Mouse (Mus musculus): ENCODE data around the gene Fbp1. TPM values are rescaled to one million over a fixed set of nuclear protein-coding genes. Genes with fewer than 3 reads are reported as not detected.
A peak's percentile ranks its signal among the peaks of the same experiment; 100 is the strongest.

The Fbp1 gene
- polyA plus RNA-seq, 1 experiment from 2014 or later, result 0.19 TPM

DNA sequence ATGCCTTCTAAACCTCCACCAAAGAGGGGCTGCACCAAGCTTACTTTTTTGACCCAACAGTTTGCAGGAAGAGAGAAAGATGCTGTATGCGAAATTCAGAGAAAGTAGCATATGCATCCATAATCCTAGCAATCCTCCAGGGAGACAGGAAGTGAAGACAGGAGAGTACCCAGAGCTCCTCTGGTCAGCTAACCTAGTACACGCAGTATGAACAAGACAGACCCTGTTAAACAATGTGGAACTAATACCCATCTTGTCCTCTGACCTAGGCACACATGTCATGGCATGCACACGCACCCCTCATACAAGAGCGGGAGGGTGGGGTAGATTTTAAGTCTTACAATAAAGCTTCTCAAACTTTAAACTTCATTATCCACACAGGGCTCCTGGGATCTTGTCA, 22.1 kb upstream of the Fbp1 start:
- Histone ChIP-seq H3K27me3 (no peaks in the 10 kb centered on the region), H3K4me1 (peaks cover 6% of the 10 kb centered on the region), H3K9me3 (replicated peaks) (no peaks in the 10 kb centered on the region), H3K4me3 (no peak overlapping the region), H3K9ac (no peak overlapping the region), H3K36me3 (no peaks in the 10 kb centered on the region), H3K27ac (no peak overlapping the region), H3K4me2 (replicated peaks) (no peak overlapping the region)
- no peak for ATAC-seq (ENCODE audit: low FRiP score)
- 89% methylated on average over 4 of the region's 4 CpGs for WGBS

DNA sequence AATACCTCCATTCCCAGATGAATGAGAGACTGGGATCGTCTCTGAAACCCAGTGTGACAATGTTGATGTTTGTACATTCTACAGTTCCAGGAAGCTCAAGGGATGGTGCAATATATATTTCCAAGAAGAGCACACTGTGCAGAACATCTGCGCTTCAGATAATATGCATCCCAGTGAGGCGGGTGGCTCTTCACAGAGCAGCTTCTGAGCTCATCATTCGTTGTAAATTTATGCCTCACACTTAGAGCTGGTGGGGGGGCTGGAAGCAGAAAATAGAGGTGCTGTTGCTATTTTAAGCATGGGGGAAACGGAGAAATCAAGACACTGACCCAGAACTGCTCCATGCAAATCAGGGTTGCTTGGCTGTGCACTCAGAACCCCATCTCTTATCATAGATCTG, 21.7 kb upstream of the Fbp1 start:
- no peak overlapping the region for H3K9ac ChIP-seq
- ATAC-seq (ENCODE audit: low FRiP score), result no peak
- no peak overlapping the region for H3K27ac ChIP-seq
- H3K36me3 ChIP-seq, result no peaks in the 10 kb centered on the region
- 76% methylated on average over 5 of the region's 5 CpGs for WGBS
- H3K4me1 ChIP-seq, result peaks cover 6% of the 10 kb centered on the region
- H3K4me3 ChIP-seq, result no peak overlapping the region
- no peaks in the 10 kb centered on the region for H3K9me3 ChIP-seq (replicated peaks)
- no peaks in the 10 kb centered on the region for H3K27me3 ChIP-seq
- no peak overlapping the region for H3K4me2 ChIP-seq (replicated peaks)

DNA sequence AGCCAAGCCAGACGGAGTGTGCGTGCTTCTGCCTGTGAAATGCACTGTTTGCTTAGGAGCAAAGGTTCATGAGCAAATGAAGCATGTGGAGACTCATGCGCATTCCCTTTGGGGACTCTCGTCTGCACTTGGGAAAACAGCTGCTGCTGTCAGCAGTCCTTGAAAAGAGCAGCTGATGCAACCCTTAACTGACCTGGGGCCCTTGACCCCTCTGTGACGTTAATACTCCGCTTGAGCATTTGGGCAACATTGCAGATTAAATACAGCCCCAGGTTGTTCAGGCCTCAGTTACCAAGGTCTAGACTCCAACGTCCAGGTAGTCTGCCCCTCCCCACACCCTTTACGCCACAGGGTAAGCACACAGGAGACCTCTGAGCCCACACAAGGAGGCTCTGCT, 20.1 kb upstream of the Fbp1 start:
- WGBS, result 31% methylated on average over 8 of the region's 8 CpGs
- no peak overlapping the region for H3K4me3 ChIP-seq
- no peaks in the 10 kb centered on the region for H3K9me3 ChIP-seq (replicated peaks)
- H3K4me1 ChIP-seq, result peaks cover 6% of the 10 kb centered on the region
- no peak overlapping the region for H3K4me2 ChIP-seq (replicated peaks)
- no peak overlapping the region for H3K9ac ChIP-seq
- no peak overlapping the region for H3K27ac ChIP-seq
- H3K27me3 ChIP-seq, result no peaks in the 10 kb centered on the region
- no peaks in the 10 kb centered on the region for H3K36me3 ChIP-seq
- ATAC-seq (ENCODE audit: low FRiP score), result peak; percentile 32; the same call in 1 of the 2 replicates

DNA sequence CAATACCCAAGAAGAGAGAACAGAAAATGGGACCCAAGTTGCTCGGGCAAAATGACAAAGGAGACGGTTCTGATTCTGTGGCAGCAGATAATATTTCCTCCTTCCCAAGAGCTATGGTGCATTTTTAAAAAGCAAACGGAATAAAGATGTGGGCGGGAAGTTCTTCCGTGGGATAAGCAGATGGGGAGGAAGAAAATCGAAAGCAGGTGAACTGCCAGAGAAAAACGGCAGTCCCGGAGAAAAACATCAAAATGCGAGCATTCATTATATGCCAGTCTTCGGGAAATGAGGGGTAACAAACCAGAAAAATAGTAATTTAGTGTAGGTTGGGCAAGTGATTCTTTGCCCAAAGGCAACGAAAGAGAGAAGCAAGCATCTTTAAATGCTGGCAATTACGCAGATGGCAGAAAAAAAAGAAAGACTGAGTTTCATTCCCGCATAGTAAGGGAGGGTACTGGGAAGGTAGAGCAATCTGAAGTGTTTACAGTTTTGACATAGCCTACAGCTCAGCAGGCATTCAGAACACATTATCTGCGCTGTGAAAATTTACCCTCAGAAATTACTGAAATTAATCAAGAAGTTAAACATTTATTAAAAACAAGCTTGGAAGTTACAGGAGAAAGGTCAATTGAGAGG, 19.6 kb upstream of the Fbp1 start:
- no peak for ATAC-seq (ENCODE audit: low FRiP score)
- Histone ChIP-seq H3K36me3 (no peaks in the 10 kb centered on the region), H3K4me1 (peaks cover 6% of the 10 kb centered on the region), H3K4me3 (no peak overlapping the region), H3K9me3 (replicated peaks) (no peaks in the 10 kb centered on the region), H3K9ac (no peak overlapping the region), H3K4me2 (replicated peaks) (no peak overlapping the region), H3K27me3 (no peaks in the 10 kb centered on the region), H3K27ac (no peak overlapping the region)
- WGBS, result 71% methylated on average over 14 of the region's 14 CpGs

DNA sequence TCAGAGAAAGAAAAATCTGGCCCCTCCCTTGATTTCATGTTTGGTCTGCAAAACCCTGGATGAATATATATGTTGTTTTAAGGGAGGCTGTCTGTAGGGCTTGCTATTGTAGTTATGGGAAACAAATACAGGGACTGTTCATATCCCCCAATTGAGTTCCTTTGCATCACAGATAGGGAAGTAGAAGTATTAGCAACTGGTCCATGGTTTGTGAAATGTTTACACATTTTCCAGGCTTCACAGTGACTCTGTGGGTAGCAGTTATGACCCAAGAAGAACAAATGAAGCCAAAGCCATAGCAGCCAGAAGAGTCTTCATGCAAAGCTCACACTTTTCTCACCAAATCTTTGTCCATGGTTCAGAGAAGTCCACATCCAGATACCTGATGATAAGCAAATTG, 13.1 kb upstream of the Fbp1 start:
- no peaks in the 10 kb centered on the region for H3K9me3 ChIP-seq (replicated peaks)
- no peak overlapping the region for H3K4me2 ChIP-seq (replicated peaks)
- H3K27me3 ChIP-seq, result no peaks in the 10 kb centered on the region
- no peaks in the 10 kb centered on the region for H3K4me1 ChIP-seq
- no peak overlapping the region for H3K9ac ChIP-seq
- H3K4me3 ChIP-seq, result no peak overlapping the region
- no peaks in the 10 kb centered on the region for H3K36me3 ChIP-seq
- no peak for ATAC-seq (ENCODE audit: low FRiP score)
- H3K27ac ChIP-seq, result no peak overlapping the region

DNA sequence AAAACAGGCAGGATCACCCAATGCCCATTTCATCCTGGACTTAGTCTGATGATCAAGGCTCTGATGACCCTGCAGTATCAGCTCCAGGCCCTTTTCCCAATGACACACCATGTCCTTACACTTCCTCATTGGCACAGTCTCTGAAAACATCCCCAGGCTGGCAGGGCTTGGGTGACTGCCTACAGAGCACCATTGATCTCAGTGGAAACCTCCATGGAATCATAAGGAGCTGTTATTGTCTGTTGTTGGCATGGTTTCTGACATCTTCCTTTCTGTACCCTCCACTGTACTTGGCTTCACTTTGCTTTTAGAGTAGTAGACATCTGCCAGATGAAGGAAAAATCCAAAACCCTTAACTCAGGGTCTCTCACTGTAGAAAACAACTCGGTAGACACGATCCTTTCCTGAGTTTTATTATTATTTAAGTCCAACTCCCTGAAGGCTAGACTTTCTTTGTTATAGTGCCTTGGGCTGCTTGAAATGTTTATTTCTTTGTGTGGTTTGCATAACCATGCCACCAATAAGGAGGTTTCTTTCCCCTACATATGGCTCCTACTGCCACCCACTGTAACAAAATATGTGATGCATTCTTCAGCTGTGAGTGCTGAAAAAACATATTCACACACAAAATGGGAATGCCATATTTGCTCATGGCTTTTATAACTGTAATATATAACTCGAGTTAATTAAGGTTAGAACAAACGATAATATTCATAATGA, 10.0 kb upstream of the Fbp1 start:
- WGBS, result 86% methylated on average over 4 of the region's 4 CpGs
- Histone ChIP-seq H3K4me1 (peaks cover 2% of the 10 kb centered on the region; the same call in 1 of the 2 replicates), H3K9ac (no peak overlapping the region)

DNA sequence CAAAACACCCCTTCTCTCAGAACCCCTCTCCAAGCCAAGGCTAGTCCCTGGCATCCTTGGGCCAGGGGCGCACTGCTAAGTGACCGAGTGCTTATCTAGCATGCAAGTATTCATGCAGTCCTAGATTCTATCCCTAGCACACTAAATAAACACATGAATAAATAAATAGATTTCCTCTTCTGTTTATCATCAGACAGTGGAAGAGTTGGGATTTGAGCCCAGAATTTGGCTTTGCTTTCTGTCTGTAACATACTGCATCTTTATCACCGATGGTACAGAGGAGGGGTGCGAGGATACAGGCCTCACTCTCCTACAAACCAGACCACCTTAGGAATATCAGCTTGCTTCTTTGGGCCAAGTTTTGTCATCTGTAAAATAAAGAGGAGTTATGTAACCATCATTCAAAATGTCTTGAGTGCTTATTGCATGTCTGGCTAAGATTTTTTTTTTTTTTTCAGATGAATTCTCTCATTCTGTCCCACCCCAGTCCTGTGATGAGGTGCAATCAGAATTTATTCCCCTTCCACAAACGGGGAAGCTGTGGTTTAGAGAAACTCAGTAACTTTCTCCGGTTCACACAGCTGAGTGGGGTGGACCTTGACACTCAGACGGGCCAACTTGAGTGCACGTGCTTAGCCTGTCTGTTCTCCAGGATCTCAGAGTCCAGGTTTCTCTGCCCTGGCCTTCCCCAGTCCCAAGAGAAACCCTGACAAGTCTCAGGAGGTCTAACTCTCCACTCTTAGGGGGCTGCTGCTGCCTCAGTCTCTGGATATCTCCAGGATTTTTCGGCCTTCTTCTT, 5.2 kb upstream of the Fbp1 start:
- Histone ChIP-seq H3K9me3 (replicated peaks) (no peaks in the 10 kb centered on the region), H3K4me2 (replicated peaks) (no peak overlapping the region), H3K9ac (no peak overlapping the region), H3K27me3 (peaks cover 19% of the 10 kb centered on the region), H3K27ac (no peak overlapping the region), H3K4me1 (peaks cover 2% of the 10 kb centered on the region; the same call in 1 of the 2 replicates), H3K36me3 (no peaks in the 10 kb centered on the region), H3K4me3 (no peak overlapping the region)
- 84% methylated on average over 9 of the region's 9 CpGs for WGBS
- ATAC-seq (ENCODE audit: low FRiP score), result no peak

More for the DNA sequence above, 10.0 kb upstream of the Fbp1 start:
- H3K9me3 ChIP-seq (replicated peaks), result no peaks in the 10 kb centered on the region
- no peaks in the 10 kb centered on the region for H3K27me3 ChIP-seq
- H3K4me2 ChIP-seq (replicated peaks), result no peak overlapping the region
- H3K27ac ChIP-seq, result no peak overlapping the region
- H3K36me3 ChIP-seq, result no peaks in the 10 kb centered on the region
- H3K4me3 ChIP-seq, result no peak overlapping the region
- ATAC-seq (ENCODE audit: low FRiP score), result no peak

DNA sequence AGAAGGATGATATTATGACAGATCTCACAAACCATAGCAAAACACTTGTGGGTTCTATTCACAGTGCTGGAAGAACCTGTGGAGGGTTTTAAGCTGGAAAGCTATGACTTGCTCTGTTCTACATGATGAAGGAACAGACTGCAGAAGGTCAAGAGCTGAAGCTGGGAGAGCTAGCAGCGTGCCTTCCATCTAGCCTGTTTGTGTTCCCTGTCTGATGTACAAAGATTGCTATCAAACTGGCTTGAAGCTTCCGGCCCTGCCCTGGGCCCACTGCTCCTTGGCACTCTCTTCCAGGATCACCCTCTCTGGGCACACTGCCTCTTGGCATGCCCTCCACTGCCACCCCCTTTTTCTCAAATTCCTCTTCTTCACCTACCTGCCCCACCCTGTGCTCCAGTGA, 1.2 kb upstream of the Fbp1 start:
- H3K9me3 ChIP-seq (replicated peaks), result no peaks in the 10 kb centered on the region
- H3K36me3 ChIP-seq, result no peaks in the 10 kb centered on the region
- no peak overlapping the region for H3K4me2 ChIP-seq (replicated peaks)
- peaks cover 9% of the 10 kb centered on the region for H3K4me1 ChIP-seq
- H3K27me3 ChIP-seq, result peaks cover 37% of the 10 kb centered on the region
- WGBS, result 79% methylated on average over 2 of the region's 2 CpGs
- no peak overlapping the region for H3K27ac ChIP-seq
- H3K4me3 ChIP-seq, result no peak overlapping the region
- H3K9ac ChIP-seq, result no peak overlapping the region
- no peak for ATAC-seq (ENCODE audit: low FRiP score)

DNA sequence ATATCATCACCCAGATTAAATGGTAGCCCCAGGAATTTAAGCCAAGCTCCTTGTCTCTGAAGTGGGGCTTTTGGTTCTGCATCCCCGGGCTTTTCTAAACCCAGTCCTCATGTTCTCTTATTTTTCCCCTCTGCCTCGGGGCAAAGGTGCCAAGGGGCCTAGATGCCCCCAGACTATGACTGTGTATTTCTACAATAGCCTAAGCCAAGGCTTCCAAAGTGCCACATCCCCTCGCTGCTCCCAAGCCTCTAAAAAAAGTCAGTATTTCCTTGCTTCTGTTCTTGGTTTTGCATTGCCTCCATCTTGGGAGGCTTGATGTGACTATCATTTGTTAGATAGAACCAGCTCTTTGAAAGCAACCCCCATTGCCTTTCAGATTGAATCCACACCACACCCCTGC, 3.5 kb downstream of the Fbp1 start:
- no peak for ATAC-seq (ENCODE audit: low FRiP score)
- 80% methylated on average over 3 of the region's 3 CpGs for WGBS

DNA sequence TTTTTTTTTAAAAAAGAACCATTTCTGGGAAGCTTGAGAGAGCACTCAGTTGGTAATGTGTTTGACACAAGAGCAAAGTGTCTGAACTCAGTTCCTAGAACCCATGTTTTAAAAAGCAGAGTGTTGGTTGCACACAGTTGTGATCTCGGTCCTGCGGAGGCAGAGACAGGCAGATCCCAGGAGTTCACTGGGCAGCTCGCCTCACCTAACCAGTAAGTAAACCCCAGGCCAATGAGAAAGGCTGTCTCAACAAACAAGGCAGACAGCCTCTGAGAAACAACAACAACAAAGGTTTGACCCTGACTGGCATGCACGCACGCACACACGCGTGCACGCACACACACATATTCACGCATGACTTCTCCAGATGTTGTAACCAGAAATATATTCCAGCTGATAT, 4.2 kb downstream of the Fbp1 start:
- no peak overlapping the region for H3K4me2 ChIP-seq (replicated peaks)
- no peaks in the 10 kb centered on the region for H3K9me3 ChIP-seq (replicated peaks)
- no peaks in the 10 kb centered on the region for H3K36me3 ChIP-seq
- no peak overlapping the region for H3K9ac ChIP-seq
- 89% methylated on average over 9 of the region's 9 CpGs for WGBS
- H3K27me3 ChIP-seq, result peaks cover 24% of the 10 kb centered on the region
- H3K4me3 ChIP-seq, result no peak overlapping the region
- ATAC-seq (ENCODE audit: low FRiP score), result no peak
- no peak overlapping the region for H3K27ac ChIP-seq
- H3K4me1 ChIP-seq, result peaks cover 12% of the 10 kb centered on the region

More for the DNA sequence above, 3.5 kb downstream of the Fbp1 start:
- Histone ChIP-seq H3K9me3 (replicated peaks) (no peaks in the 10 kb centered on the region), H3K4me3 (no peak overlapping the region), H3K4me1 (peaks cover 11% of the 10 kb centered on the region), H3K4me2 (replicated peaks) (no peak overlapping the region), H3K27ac (no peak overlapping the region), H3K27me3 (peaks cover 30% of the 10 kb centered on the region), H3K9ac (no peak overlapping the region), H3K36me3 (no peaks in the 10 kb centered on the region)

DNA sequence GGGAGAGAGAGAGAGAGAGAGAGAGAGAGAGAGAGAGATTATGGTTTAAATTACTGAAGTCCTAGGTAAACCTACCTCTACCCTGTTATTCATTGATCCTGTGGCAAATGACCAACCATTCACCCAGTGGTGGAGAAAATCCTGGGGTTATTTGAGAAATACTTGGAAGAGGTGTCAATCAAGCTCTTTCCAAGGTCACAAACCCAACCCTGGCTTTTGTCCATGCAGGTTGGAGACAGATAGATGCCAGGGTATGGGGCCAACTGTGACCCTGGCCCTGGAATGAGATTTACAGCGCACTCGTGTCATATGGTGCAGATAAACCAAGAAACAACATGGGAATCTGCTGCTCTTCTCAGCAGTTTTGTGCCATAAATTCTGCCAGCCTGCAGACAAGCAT, 4.6 kb downstream of the Fbp1 start:
- ATAC-seq (ENCODE audit: low FRiP score), result no peak
- peaks cover 19% of the 10 kb centered on the region for H3K27me3 ChIP-seq
- 80% methylated on average over 2 of the region's 2 CpGs for WGBS

DNA sequence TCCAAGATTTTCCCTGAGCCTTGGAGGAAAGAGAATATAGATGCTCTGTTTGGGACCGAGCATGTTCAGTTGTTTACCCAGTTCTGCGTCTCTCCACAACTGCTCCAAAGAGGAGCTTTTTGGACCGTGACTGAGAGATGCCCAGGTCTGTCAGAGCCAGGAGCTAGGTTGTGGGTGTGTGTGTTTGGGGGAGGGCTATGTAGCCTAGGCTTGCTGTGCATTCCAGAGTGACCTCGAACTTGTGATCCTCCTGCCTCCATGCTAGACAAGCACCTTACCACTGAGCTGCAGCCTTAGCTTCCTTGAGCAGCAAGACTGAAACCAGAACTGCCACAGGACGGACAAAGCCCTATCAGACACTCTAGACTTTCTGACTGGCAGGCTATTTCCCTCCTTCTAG, 5.2 kb downstream of the Fbp1 start:
- Histone ChIP-seq H3K36me3 (no peaks in the 10 kb centered on the region), H3K27me3 (peaks cover 14% of the 10 kb centered on the region), H3K27ac (no peak overlapping the region), H3K9ac (no peak overlapping the region), H3K4me2 (replicated peaks) (no peak overlapping the region), H3K9me3 (replicated peaks) (no peaks in the 10 kb centered on the region), H3K4me1 (peaks cover 8% of the 10 kb centered on the region), H3K4me3 (no peak overlapping the region)
- no peak for ATAC-seq (ENCODE audit: low FRiP score)
- WGBS, result 85% methylated on average over 5 of the region's 5 CpGs

More for the DNA sequence above, 4.6 kb downstream of the Fbp1 start:
- Histone ChIP-seq H3K4me2 (replicated peaks) (no peak overlapping the region), H3K36me3 (no peaks in the 10 kb centered on the region), H3K4me3 (no peak overlapping the region), H3K27ac (no peak overlapping the region), H3K4me1 (peaks cover 12% of the 10 kb centered on the region), H3K9ac (no peak overlapping the region), H3K9me3 (replicated peaks) (no peaks in the 10 kb centered on the region)

Measured in hindbrain, embryonic 12.5 days (tissue).